Mouse (Mus musculus): ENCODE data around the gene Cd4.

DNA sequence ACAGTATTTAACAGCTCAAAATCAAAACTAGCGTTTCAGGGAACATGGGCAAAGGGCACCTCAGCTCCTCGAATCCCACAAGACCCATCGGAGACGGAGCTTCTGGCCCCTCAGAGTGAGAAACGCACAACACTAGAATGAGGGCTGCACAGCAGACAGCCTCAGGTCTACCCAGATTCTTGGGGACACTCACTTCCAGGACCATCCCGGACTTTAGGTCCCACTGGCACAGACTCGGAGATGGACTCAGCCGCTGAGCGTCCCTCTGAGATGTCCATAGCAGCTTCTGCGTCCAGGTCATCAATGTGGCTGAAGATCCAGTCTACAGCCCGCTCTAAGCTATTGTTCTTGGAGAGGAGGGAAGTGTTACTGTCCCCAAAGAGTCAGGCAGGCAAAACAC is 70.9 kb downstream of the Cd4 start:
- TF ChIP-seq CTCF (IDR thresholded peaks at IDR 0.05; ENCODE audit: control insufficient read depth, insufficient read depth, insufficient read length) (no peak), USF1 (IDR thresholded peaks at IDR 0.05; ENCODE audit: low read depth) (no peak)
